16 mouse cellular contexts compared by ENCODE assay signal in the genomic region with DNA sequence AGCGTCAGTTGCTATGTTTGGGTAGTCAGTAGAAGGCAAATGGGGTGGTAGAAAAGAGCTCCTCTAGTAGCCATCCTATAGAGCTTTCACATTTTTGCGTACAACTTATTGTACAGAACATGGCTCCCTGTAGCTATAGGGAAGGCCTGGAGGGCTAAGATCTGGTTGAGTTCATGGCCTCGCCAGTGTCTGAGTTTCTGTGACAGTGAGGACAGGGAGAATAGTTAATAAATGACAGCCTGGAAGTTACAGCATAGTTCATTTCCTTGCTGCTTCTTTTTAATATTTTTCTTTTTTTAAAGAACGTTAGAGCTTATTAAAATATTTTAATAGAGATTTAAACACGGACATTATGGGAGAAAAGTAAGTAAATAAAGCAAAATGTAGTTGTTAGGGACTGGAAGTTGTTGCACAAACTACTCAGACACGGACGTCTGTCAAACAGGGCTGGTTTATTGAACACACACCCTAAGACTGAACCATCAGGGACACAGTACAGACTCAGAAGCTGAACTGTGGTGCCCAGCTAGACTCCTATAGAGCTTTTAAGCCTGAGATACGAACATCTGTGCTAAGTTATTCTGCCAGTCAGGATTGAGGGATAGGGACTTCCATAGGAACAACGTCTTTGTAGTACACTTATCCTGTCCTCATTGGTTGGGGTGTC. TPM values are rescaled to one million over a fixed set of nuclear protein-coding genes. Genes with fewer than 3 reads are reported as not detected.
"Had no signal": no experiment of that assay in that cellular context is flagged by ENCODE, and none has a peak within 500 bp of the region (broad histone marks: within the 10 kb centered on the region; RNA-seq: fewer than 3 reads in every experiment).

No protein-coding gene starts in this region.

- H3K4me3 ChIP-seq: kidney, embryonic 15.5 days; limb, embryonic 12.5 days; lung, embryonic 15.5 days; megakaryocyte, embryonic 14.5 days; midbrain, embryonic 15.5 days; neural tube, embryonic 12.5 days had no signal

- DNase-seq: kidney, postnatal 14 days; lung, postnatal 14 days; spleen, adult 18-20 months; thymus, adult 18-20 months; thymus, postnatal 14 days had no signal

- H3K9me3 ChIP-seq: kidney, embryonic 15.5 days; limb, embryonic 12.5 days; lung, embryonic 15.5 days; megakaryocyte, embryonic 14.5 days; midbrain, embryonic 15.5 days; neural tube, embryonic 12.5 days had no signal

- ATAC-seq: hindbrain, postnatal 0 days; midbrain, embryonic 15.5 days had no signal

- H3K9ac ChIP-seq: kidney, embryonic 15.5 days; limb, embryonic 12.5 days; liver, embryonic 14.5 days; lung, embryonic 15.5 days; midbrain, embryonic 15.5 days; neural tube, embryonic 12.5 days had no signal

- H3K27ac ChIP-seq: hindbrain, postnatal 0 days; kidney, embryonic 15.5 days; limb, embryonic 12.5 days; liver, embryonic 14.5 days; lung, embryonic 15.5 days; macrophage; midbrain, embryonic 15.5 days; neural tube, embryonic 12.5 days had no signal

- H3K4me2 ChIP-seq: kidney, embryonic 15.5 days; limb, embryonic 12.5 days; lung, embryonic 15.5 days; midbrain, embryonic 11.5 days; midbrain, embryonic 15.5 days; neural tube, embryonic 12.5 days had no signal

- H3K27me3 ChIP-seq: kidney, embryonic 15.5 days; limb, embryonic 12.5 days; lung, embryonic 15.5 days; megakaryocyte, embryonic 14.5 days; midbrain, embryonic 15.5 days; neural tube, embryonic 12.5 days had no signal

- H3K4me1 ChIP-seq: neural tube, embryonic 12.5 days had no signal

RNA-seq across cellular contexts. Expression of a gene that starts 39.7 kb away (rescaled TPM):
- polyA plus RNA-seq: intestine, embryonic 14.5 days; limb, embryonic 12.5 days; lung, embryonic 15.5 days; midbrain, embryonic 11.5 days; midbrain, embryonic 15.5 days had no signal
